Mouse (Mus musculus): ENCODE measurements at regions not wholly inside any gene's neighbourhood (a gene's known extent, or its start where the extent isn't known, plus 50 kb on each side); places are given as distances from the start of the nearest gene placed in this dataset.

- DNase-seq (ENCODE audit: low read depth, low spot score) = no peak
Observed at GRCm38 (mm10) chr11:56165759-56166158, 124.9 kb upstream of the Nmur2 start.

DNA sequence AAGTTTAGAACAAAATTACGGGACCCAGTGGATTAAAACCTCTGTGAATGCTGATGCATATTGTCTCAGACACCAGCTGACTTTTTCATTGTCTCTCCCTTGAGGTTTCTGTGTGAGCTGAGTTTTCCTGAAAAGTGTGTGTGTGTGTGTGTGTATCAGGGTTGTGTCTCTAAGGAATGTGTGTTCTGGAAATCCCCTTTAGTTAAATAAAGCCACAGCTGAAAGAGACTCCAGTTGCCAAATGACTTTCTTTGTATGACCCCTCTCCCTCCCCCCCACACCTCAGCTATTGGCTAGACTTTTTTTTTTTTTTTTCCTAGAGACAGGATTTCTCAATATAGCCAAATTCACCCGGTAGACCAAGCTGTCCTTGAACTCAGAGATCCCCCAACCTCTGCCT is 119.5 kb upstream of the Nmur2 start:
- no peak for DNase-seq (ENCODE audit: low read depth, low spot score)

DNA sequence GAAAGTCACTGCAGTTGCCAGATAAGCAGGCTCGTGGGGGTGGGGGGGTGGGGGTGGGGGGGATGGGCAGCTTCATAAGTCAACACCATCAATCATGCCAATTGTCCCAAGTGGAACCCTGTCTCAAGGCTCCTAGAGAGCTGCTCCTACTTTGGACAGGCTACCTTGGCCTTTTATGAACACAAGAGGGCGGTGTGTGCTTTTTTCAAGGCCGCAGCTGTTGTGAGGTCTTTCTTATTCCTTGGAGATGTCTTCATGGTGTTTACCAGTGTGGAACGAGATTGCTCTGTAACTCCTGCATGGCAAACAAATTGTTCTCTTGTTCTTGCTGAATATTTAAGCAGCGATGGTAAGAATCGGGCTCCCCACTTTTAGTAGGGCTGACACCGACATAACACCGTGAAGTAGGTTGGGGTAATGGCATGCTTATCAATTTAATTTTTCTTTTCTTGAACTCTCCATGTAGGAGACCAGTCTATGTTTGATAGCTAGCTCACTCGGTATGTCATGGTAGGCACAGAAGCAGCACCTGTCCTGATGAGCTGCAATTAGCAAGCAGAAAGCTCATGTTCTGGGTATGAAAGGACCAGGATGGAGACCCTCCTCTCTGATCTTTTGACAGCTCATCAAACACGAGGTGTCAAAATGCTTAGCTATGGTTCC is 118.7 kb upstream of the Nmur2 start:
- DNase-seq (ENCODE audit: low read depth, low spot score) = no peak

- no peak for DNase-seq (ENCODE audit: low read depth, low spot score)
Observed at GRCm38 (mm10) chr11:56150825-56151342, 110.1 kb upstream of the Nmur2 start.

DNA sequence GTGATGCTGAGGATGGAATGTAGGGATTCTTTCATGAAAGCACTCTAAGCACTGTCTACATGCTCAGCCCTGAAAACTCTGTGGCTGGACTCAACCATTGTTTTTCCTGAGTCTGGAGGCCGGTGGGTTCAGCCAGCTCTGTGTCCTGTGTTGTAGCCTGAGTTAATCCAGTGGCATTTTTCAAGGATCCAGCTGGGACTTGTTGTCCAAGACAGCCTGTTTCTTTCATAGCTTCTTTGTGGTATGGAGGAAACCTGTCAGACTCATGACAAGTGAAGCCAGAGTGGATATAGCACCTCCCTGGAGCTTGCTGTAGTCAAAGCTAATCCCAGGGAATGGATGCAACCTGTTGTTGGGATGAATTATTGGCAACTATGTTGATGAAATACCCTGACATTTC is 108.9 kb upstream of the Nmur2 start:
- no peak for DNase-seq (ENCODE audit: low read depth, low spot score)

DNA sequence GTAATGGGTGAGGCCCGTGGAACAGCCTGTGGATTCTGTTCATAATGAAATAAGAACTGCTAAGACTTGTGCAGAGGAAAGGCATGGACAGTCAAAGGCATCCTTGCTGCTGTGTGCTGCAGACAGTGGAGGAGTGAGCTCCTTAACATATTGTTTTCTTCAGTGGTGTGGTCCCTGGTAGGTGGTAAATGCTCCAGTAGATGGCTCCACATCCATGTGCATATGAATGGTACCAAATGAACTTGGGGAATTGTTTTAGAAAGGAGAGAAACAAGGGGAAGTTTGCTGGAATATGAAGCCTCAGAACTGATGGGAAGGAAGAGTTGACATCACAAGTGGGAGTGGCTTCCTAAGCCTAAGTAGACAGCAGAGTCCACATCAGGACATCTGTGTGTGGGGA is 108.1 kb upstream of the Nmur2 start:
- DNase-seq (ENCODE audit: low read depth, low spot score) = no peak

- no peak for DNase-seq (ENCODE audit: low read depth, low spot score)
Observed at GRCm38 (mm10) chr11:56146708-56147107, 105.9 kb upstream of the Nmur2 start.

DNA sequence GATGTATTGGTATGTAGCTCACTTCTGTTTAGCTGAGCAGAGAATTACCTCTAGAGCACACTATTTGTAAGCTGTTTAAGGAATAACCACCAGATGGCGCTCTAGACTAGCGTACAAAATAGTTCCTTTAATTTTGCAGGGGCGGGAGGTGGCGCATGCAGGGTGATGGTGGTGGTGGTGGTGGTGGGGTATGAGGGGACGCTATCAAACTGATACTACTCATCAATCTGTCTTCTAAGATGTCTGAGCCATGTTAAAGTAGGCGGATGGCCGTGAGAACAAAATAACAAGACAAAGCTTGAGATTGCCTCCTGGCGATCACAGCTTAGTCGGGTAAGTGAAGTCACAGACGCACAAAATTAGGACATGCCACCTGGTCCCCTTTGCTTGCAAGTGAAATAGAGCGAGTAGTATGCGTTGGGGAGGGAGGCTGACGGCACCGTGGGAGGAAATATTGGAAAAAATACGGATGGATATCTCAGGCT is 90.6 kb upstream of the Nmur2 start:
- DNase-seq (ENCODE audit: low read depth, low spot score) = peak; percentile 8

DNA sequence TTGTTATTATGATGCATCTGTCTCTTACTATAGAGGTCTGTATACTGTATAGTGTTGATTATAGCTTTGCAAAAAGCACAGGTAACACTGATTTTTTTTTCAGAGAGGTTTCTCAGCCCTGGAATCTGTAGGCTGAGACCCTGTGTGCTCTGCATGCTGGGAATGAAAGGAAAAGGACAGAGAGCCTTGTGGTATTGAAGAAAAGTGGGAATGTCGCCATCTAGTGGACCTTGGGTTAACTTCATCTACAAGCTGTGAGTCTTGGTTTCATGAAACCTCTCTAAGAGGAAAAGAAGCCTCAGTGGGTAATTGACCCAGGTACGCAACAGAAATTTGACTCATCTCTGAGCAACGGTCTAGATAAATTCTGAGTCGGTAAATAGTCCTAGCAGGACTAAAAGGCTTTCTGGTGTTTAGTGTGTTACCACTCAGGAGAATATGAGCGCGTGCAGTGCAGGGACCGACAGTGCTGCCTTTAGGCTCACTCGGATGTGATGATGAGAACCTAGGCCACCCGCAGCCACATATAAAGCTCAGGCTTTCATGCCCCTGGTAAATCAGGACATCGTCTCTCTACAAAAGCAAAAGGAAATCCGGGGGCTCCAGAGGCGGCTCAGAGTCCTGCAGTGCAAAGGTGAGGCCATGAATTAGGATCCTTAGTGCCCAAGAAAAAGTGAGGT is 75.9 kb upstream of the Nmur2 start:
- no peak for DNase-seq (ENCODE audit: low read depth, low spot score)

- DNase-seq (ENCODE audit: low read depth, low spot score) = no peak
Observed at GRCm38 (mm10) chr11:56107929-56108328, 67.1 kb upstream of the Nmur2 start.

GRCm38 (mm10) chr11:56105632-56106031 is 64.8 kb upstream of the Nmur2 start:
- DNase-seq (ENCODE audit: low read depth, low spot score) = no peak

DNA sequence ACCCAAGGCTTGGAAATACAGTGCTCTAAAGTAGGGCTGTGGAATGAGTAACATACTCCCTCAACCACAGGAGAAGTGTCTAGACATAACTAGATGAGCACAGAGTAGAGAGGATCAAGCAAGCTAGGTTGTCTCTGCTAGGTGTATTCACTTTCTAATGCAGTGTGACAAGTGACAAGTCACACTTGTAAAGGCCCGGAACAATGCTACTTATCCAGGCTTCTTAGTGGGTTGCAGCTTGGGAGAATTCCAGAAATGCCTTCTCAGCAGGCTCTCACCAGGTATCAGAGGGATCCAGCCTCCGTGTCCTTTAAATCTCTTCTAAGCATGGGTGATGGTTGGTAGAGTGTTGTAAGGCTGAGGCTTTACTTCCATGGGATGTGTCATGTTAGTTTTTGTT is 52.1 kb upstream of the Nmur2 start:
- DNase-seq (ENCODE audit: low read depth, low spot score) = no peak
